Mouse (Mus musculus) megakaryocyte, embryonic 14.5 days (primary cell): ENCODE data around the gene Cisd1. TPM values are rescaled to one million over a fixed set of nuclear protein-coding genes. Genes with fewer than 3 reads are reported as not detected.

Experiments
- H3K27me3 ChIP-seq: replicated peaks from 2 replicates; pipeline ENCODE3; 2012; ENCODE audit warnings: inconsistent platforms
- H3K36me3 ChIP-seq: replicated peaks from 2 replicates; pipeline ENCODE3; 2012; ENCODE audit warnings: low read length, inconsistent platforms, mixed read lengths
- H3K4me1 ChIP-seq: 2 replicates; pipeline ENCODE4 v1.6.1; 2012; ENCODE audit warnings: inconsistent platforms
- H3K4me3 ChIP-seq: replicated peaks from 2 replicates; pipeline ENCODE3; 2012; ENCODE audit warnings: moderate library complexity, mild to moderate bottlenecking, inconsistent platforms
- H3K9me3 ChIP-seq: 2 replicates; pipeline ENCODE4 v1.6.1; 2012; ENCODE audit warnings: inconsistent platforms
- FLI1 ChIP-seq: IDR thresholded peaks from 2 replicates; pipeline ENCODE4 v1.6.1; 2012; ENCODE audit warnings: low read length, inconsistent platforms, mixed read lengths
- GATA1 ChIP-seq: IDR thresholded peaks from 3 replicates; pipeline ENCODE4 v1.6.1; 2012; ENCODE audit warnings: mixed read lengths, low read length, inconsistent platforms, borderline replicate concordance
- polyA plus RNA-seq: library from polyadenylated mRNA; stranded (reverse); fragments of >175 nt; gene quantifications from 2 replicates; pipeline ENCODE4 v1.2.3, GENCODE M21; 2012; ENCODE audit warnings: low replicate concordance; ENCODE audit not compliant: insufficient read depth

Cisd1 gene
- polyA plus RNA-seq, 1 experiment = 32.1 TPM

- Histone ChIP-seq H3K9me3 (no peaks in the 10 kb centered on the region), H3K4me3 (no peak overlapping the region), H3K4me1 (peaks cover 67% of the 10 kb centered on the region), H3K36me3 (peaks cover 11% of the 10 kb centered on the region), H3K27me3 (no peaks in the 10 kb centered on the region)
- TF ChIP-seq GATA1 = no peak
- TF ChIP-seq FLI1 = no peak
Observed at GRCm38 (mm10) chr10:71341290-71341689, 3.5 kb downstream of the Cisd1 start.

DNA sequence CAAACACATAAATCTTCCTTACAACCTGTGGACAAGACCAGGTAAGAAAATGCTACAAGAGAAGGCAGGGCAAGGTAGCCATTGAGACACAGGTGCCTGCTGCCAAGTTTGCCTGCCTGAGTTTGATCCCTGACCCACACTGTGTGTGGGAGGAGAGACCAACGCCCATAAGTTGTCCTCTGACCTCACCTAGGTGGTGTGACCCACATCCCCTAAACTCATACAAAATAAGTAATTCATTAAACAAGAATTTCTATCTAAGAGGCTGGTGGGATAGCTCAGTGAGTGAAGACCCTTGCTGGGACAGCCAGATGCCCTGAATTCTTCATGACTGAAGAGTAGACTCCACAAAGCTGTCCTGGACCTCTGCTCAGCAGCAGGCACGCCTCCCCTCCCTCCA, 4.6 kb downstream of the Cisd1 start:
- Histone ChIP-seq H3K36me3 (peaks cover 20% of the 10 kb centered on the region), H3K4me1 (peaks cover 60% of the 10 kb centered on the region), H3K9me3 (no peaks in the 10 kb centered on the region), H3K4me3 (peak overlapping the region; percentile 11), H3K27me3 (no peaks in the 10 kb centered on the region)
- no peak for TF ChIP-seq GATA1
- no peak for TF ChIP-seq FLI1

- Histone ChIP-seq H3K36me3 (peaks cover 27% of the 10 kb centered on the region), H3K9me3 (no peaks in the 10 kb centered on the region), H3K4me3 (peak overlapping the region; percentile 81), H3K4me1 (peaks cover 56% of the 10 kb centered on the region), H3K27me3 (no peaks in the 10 kb centered on the region)
- no peak for TF ChIP-seq GATA1
- TF ChIP-seq FLI1 = no peak
Observed at GRCm38 (mm10) chr10:71339463-71339862, 5.3 kb downstream of the Cisd1 start.

DNA sequence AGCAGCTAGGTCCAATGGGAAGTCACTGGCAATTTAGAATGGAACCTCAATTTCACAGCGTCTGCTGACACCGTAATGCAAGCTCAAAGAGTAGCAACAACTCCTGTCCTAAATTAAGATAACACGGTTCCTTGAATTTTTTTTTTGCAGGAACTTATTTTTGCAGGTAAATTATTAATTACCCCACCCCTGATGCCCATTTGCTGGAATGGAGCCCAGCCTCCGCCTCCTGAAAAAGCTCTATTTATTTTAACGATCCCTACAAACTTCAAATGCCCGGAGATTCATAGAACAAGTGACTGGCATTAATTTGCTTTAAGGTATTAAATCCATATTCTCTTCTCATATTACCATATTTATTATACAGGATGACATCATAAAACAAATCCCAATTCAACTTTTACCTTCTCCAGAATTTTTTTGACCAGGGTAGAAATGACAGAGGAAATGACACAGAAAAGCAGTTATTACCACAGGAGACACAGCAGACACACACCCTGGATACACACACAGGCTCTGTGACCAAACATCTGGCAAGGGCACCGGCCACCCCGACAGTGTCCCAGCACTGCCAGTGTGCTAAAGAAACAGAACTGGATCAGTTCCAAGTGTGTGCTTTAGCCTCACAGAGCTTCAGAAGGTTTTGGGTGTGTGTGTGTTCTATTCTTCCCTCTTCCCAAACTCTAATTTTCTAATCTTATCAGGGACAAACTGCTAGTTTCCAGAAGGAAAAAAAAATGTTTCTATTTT, 6.4 kb downstream of the Cisd1 start:
- Histone ChIP-seq H3K4me3 (no peak overlapping the region), H3K36me3 (peaks cover 38% of the 10 kb centered on the region), H3K4me1 (peaks cover 59% of the 10 kb centered on the region), H3K9me3 (no peaks in the 10 kb centered on the region), H3K27me3 (no peaks in the 10 kb centered on the region)
- TF ChIP-seq FLI1 (no peak), GATA1 (no peak)

DNA sequence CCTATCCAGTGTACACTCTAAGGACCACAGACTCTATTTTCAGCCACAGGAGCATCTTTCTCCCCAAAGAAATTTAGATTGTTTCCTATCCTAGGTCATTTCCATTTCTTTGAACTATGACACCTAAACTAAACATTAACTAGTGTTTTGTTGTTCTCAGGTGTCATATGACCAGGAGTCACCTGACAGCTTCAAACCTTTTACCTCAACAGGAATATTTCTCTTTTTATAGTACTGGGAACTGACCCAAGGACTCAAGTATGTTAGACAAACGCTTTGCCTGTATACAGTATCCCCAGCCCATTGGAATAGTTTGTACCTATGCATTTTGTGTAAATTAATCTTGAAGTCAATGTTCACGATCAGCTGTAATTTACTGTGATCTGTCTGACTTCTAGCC, 7.0 kb downstream of the Cisd1 start:
- Histone ChIP-seq H3K27me3 (no peaks in the 10 kb centered on the region), H3K4me3 (no peak overlapping the region), H3K9me3 (no peaks in the 10 kb centered on the region), H3K36me3 (peaks cover 44% of the 10 kb centered on the region), H3K4me1 (peaks cover 59% of the 10 kb centered on the region)
- TF ChIP-seq GATA1 (no peak), FLI1 (no peak)

DNA sequence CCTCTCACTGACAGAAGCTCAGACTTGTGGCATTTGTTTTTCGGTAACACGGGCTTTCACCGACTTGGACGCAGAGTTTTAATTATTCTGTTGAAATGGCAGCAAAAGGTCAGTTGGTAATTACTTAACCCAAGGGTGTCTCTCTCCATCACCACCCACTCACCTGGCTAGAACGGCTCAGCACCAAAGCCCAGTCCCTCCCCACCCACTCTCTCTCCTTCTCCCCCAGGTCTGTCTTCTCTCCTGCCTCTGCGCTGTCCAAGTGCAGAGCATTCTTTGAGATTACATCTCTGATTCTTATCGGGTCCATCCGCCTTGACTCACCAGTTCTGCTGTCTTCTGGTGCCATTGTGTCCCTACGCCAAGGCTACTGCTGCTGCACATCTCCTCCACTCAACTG, 11.9 kb downstream of the Cisd1 start:
- H3K9me3 ChIP-seq = no peaks in the 10 kb centered on the region
- H3K27me3 ChIP-seq = no peaks in the 10 kb centered on the region
- no peak overlapping the region for H3K4me3 ChIP-seq
- TF ChIP-seq GATA1 = no peak
- no peak for TF ChIP-seq FLI1
- H3K4me1 ChIP-seq = peaks cover 16% of the 10 kb centered on the region
- H3K36me3 ChIP-seq = peaks cover 75% of the 10 kb centered on the region

GRCm38 (mm10) chr10:71332376-71332775, 12.4 kb downstream of the Cisd1 start:
- H3K4me3 ChIP-seq = no peak overlapping the region
- H3K27me3 ChIP-seq = no peaks in the 10 kb centered on the region
- no peaks in the 10 kb centered on the region for H3K9me3 ChIP-seq
- peaks cover 80% of the 10 kb centered on the region for H3K36me3 ChIP-seq
- TF ChIP-seq GATA1 (no peak), FLI1 (no peak)
- H3K4me1 ChIP-seq = peaks cover 15% of the 10 kb centered on the region

- H3K9me3 ChIP-seq = no peaks in the 10 kb centered on the region
- H3K4me1 ChIP-seq = peaks cover 15% of the 10 kb centered on the region
- peaks cover 80% of the 10 kb centered on the region for H3K36me3 ChIP-seq
- no peak for TF ChIP-seq FLI1
- no peak for TF ChIP-seq GATA1
- H3K4me3 ChIP-seq = no peak overlapping the region
- H3K27me3 ChIP-seq = no peaks in the 10 kb centered on the region
Observed at GRCm38 (mm10) chr10:71331908-71332307, 12.8 kb downstream of the Cisd1 start.

- no peak overlapping the region for H3K4me3 ChIP-seq
- peaks cover 66% of the 10 kb centered on the region for H3K36me3 ChIP-seq
- peaks cover 19% of the 10 kb centered on the region for H3K4me1 ChIP-seq
- H3K9me3 ChIP-seq = no peaks in the 10 kb centered on the region
- H3K27me3 ChIP-seq = peaks cover 3% of the 10 kb centered on the region
- no peak for TF ChIP-seq GATA1
- no peak for TF ChIP-seq FLI1
Observed at GRCm38 (mm10) chr10:71330070-71330469, 14.7 kb downstream of the Cisd1 start.

DNA sequence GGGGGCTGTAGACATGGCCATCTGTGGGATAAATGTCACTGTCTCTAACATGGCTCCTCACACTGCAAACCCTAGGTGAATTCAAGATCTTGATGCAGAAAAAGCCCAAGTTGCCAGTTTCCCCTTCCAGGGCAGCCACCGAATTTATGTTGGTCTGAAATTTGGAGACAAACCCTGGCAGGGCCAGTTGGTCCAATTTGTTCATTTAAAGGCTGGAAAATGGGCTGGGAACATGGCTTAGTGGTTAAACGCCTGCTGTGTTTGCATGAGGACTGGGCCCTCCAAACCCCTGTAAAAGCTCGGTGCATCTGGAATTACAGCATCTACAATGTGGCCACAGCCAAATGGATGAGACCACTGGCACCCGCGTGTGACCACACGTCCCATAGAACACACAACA, 15.5 kb downstream of the Cisd1 start:
- Histone ChIP-seq H3K36me3 (peaks cover 58% of the 10 kb centered on the region), H3K9me3 (no peaks in the 10 kb centered on the region), H3K27me3 (peaks cover 3% of the 10 kb centered on the region), H3K4me1 (peaks cover 16% of the 10 kb centered on the region), H3K4me3 (no peak overlapping the region)
- TF ChIP-seq FLI1 = no peak
- TF ChIP-seq GATA1 = no peak
